Mouse (Mus musculus): ENCODE results near the gene Cdyl2.
A peak's percentile ranks its signal among the peaks of the same experiment; 100 is the strongest.

Gene Cdyl2

DNA sequence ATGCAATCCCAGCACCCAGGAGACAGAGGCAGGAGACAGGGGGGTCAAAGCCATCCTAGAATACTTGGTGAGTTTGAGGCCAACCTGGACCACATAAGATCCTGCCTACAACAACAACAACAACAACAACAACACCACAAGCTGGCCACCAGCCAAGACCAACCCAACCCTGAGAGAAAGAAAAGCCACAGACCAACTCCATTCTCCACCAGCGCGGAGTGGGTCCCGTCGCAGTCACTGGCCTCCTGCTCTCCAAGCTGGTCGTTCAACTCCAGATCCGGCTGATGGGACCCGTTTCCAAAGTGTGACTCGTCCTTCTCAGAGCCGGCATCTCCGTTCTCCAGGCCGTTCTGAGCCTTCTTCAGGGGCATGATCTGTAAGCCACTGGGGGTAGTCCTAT, 109.2 kb downstream of the Cdyl2 start:
- DNase-seq (ENCODE audit: low read depth, low spot score), result no peak

DNA sequence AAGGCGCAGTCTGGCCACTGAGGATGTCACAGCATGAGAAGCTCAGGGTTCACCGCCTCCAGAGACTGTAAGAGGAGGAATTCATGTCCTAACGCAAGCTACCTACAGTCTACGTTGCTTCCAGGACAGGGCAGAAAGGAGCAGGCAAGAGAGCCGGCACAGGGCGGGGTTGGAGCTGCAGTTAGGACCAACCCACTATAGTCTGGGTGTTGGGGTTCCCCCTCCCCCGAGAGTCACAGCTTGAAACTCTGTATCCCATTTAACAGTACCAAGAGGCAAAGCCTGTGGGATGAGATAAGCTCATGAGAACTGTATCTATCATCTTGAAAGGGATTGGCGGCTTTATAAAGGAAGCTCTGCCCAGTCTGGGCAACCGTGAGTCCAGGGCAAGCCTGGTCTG, 110.5 kb downstream of the Cdyl2 start:
- DNase-seq (ENCODE audit: low read depth, low spot score), result no peak

DNA sequence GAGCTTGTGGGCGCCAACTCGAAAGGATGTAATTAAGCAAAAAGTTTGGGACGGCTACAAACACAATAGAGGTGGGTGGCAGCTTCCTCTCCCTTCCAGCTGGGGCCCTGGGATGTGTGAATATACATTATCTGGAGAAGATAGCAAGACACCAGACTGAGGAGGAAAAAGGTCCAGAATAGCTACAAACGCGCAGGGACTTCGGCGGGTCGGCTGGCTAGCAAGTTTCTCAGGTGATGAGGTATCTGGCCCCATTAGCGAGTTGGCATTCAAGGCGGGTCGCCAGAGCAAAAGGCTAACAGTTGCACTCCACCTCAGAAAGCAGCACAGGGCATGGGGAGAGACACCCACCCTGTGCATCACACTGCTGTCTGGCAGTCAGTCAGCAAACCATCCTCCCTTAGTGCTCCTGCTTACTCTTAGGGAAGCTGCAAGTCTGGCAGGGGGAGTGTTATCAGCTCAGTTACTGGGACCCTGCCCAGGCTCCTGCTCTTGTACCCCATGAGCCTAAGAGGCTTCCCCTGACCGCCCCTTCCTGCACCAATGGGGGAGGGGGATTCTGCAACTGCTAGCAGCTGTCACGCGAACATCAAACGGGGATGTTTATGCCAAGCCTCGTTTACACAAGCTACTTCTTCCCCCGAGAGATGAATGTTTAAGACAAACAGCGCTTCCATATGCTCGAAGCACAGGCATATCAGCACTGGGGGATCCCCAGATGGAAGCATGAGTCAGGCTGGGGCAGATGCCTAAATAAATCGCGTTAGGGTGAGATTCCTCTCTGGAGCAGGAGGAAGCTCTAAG, 111.4 kb downstream of the Cdyl2 start:
- no peak for DNase-seq (ENCODE audit: low read depth, low spot score)

DNA sequence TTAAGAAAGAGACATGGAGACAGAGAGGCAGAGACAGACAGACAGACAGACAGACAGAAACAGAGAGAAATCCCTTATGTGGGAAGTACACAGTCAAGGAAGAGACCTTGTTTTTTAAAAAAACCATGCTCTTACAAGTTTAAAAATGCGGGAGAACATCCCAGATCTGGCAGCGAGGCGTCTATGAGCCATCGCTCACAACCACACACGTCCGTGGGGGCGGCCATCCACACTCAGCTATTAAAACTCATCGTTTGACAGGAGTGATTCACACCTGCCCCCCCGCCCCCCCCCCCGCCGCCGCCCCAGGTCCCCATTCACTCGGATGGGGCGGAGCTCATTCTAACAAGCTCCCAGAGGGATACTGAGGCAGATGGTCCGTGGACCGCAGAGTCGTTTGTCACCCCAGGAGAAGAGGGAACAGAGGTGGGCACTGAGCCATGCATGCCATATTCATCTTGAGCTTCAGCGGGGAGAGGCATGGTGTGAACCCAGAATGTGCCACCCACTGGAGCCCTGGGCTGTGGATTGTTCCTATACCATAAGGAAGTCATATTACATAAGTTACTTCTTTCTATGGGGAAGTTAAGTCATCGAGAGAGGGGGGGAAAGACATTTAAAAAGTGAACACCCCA, 113.0 kb downstream of the Cdyl2 start:
- DNase-seq (ENCODE audit: low read depth, low spot score), result no peak

DNA sequence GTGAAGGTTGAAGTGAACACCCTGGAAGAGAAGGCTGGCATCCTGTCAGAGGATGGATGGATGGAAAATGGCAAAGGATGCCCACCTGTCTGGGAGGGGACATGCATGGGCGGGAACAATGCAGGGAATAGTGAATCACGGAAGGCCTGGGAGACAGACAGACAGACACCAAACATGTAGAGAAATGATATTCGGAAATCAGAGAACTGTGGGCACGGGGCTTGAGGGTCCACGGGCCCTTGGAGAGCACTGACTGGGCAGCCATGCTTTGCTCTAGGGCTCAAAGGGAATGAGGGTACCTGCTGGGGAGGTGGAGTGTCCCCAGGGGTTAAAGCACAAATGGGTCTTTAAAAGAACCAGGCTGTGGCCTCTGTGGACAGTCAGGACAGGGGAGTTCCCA, 113.6 kb downstream of the Cdyl2 start:
- DNase-seq (ENCODE audit: low read depth, low spot score), result no peak

DNA sequence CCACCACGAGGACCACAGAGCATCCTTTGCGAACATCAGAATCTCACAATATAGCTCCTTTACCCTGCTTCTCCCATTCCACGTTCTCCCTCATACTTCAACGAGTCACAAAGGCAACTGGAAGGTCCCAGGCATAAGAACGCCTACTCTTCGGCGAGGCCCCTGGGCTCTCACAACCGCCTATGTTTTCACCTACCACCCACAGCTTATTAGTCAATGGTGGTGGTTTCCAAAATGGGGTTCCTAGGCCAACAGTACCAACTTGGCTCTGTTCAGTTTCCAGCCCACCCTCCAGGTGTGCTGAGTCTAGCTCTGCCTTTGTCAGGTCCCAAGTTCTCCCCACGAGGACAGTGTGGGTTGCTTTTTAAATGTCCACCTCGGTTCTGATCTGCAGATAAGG, 114.0 kb downstream of the Cdyl2 start:
- DNase-seq (ENCODE audit: low read depth, low spot score), result no peak

DNA sequence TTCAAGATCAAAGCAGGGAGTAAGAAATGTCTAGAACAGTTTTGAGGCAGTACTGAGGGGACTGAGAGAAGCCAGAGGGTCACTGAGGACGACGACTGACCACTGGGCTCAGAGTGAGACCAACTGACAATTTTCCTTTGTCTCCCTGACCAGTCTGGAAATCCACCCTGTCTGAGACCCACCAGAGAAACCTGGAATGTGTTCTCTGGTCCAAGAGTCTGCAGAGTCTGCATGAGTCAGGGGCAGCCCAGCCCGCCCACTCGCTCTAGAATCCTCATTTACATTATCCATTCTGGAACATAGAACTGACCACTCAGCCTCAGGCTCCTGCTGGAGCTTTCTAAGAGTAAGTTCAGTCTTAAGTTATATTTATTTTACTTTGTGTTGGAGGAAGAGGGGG, 114.9 kb downstream of the Cdyl2 start:
- DNase-seq (ENCODE audit: low read depth, low spot score), result no peak

DNA sequence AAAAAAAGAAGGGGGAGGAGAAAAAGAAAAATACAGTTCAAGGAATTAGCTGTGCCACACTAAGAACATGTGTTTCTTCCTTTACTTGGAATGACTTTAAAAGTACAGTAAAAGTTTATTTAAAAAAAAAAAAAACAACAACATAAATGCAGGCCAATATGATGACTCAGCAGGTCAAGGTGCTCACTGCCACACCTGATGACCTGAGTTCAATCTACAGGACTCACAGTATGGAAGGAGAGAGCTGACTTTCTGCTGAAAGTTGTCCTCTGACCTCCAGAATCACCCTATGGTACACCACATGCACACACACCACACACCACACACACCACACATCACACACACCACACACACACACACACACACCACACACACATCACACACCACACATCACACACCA, 116.4 kb downstream of the Cdyl2 start:
- DNase-seq (ENCODE audit: low read depth, low spot score), result no peak

DNA sequence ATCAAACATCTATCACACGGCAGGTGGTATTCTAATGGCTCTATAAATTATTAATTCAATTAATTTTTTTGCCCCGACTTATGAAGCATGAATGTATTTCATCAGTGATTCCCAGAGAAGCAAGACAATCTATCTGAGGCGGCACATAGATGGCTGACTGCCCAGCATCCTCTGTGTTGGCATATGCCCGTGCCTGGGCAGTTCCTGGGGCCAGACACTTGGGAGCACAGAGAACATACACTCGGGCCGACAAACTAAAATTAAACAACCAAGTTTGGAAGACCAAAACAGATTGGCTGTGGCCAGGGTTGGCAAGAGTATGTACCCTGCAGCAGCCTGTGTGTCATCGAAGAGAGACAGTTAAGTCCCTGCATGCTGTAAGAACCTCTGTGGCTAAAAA, 117.9 kb downstream of the Cdyl2 start:
- no peak for DNase-seq (ENCODE audit: low read depth, low spot score)

DNA sequence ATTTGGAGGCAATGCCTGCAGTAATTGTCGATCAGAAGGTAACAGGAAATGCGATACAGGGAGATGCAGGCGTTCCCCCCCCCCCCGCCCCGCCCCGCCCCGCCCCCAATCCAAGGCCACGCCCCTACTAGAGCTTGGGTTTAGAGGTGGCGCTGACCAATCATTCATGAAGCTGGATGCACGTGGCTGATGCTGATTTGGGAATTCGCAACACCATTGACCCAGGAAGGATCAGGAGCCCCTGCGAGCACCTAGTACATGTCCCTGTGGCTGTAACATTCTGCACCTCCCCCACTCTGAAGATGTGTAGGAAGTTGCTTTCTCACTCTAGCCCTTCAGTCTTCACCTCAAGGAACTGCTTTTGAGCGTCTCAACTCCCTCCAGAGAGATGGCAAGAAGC, 126.6 kb downstream of the Cdyl2 start:
- no peak for DNase-seq (ENCODE audit: low read depth, low spot score)

DNA sequence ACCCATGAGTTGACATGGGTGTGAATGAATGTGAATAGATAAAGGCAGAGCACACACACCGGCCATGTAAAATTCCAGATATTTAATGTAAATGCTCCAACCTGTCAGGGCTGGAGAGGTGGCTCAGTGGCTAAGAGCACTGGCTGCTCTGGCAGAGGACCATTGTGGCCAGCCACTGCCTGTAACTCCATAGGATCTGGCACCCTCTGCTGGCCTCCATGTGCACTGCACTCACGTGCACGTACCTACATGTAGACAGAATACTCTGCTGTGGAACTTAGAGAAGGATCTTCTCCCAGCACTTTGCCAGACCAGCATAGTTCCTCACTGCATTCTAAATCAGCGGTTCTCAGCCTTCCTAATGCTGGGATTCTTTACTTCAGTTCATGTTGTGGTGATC, 130.0 kb downstream of the Cdyl2 start:
- DNase-seq (ENCODE audit: low read depth, low spot score), result no peak

DNA sequence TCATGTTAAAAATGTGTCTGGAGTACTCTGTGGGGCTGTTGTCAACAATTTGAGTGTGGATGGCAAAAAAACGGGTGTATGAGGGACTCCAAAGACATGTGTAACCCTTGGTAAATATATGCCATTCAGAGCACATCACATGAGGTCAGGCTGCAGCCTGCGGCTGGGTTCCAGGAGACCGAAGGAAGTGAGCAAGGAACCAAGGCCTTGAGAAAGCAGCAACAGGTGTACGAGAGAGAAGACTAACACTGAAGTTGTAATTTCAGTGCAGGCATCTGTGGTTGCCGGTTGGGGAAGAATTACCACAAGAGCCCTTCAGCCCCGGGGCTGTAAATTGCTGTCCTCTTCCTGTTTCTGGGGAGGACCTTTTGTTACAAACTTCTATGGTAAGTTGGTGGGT, 133.1 kb downstream of the Cdyl2 start:
- no peak for DNase-seq (ENCODE audit: low read depth, low spot score)

DNA sequence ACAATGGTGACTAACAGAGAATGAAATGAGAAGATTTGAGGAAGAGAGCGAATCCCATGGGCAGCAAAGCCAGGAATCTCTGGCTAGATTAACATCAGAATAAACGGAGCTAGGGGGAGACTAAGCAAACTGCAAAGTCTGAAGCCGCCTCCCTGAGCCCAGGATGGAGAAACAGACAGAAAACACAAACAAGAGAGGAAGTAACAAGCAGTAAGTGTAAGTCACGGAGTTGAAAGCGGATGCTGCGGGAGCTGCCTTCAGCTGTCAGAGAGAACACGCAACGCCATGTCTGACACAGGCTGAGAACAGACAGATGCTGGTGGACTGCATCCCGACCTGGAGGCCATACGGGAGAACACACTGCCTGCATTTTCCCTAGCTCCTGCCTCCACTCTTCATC, 141.6 kb downstream of the Cdyl2 start:
- DNase-seq (ENCODE audit: low read depth, low spot score), result no peak

DNA sequence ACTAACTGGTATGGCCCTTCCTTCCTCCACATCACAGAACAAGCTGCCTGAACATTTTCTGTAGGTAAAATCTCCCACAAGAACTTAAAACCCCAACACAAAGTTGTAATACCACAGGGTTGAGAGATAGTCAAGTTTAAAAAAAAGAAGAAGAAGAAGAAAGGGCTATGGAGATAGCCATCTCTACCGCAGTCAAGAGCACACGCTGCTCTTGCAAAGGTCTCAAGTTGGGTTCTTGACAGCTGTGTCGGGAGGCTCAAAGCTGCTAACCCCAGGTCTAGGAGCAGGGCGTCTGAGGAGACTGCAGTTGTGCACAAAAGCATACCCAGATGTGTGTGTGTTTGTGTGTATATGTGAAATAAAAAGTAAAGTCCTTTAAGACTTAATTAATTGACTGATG, 142.2 kb downstream of the Cdyl2 start:
- no peak for DNase-seq (ENCODE audit: low read depth, low spot score)

DNA sequence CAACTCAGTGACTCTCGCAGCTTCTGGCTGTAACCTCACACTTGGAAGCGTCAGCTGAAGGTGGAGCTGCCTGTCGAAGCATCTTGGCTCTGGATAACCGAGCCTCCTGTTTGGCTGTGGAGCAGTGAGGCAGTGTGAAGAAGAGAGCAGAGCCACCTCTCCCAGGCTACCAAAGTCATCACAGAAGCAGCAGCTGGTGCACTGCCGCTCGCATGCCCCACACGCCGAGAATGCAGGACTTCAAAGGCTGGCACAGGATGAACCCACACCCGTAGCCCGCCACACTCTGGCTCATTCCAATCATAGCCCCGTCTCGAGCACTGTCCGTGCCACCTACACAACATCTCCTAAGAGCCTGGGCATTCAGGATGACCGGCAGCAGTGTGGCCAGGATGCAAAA, 142.7 kb downstream of the Cdyl2 start:
- DNase-seq (ENCODE audit: low read depth, low spot score), result no peak

DNA sequence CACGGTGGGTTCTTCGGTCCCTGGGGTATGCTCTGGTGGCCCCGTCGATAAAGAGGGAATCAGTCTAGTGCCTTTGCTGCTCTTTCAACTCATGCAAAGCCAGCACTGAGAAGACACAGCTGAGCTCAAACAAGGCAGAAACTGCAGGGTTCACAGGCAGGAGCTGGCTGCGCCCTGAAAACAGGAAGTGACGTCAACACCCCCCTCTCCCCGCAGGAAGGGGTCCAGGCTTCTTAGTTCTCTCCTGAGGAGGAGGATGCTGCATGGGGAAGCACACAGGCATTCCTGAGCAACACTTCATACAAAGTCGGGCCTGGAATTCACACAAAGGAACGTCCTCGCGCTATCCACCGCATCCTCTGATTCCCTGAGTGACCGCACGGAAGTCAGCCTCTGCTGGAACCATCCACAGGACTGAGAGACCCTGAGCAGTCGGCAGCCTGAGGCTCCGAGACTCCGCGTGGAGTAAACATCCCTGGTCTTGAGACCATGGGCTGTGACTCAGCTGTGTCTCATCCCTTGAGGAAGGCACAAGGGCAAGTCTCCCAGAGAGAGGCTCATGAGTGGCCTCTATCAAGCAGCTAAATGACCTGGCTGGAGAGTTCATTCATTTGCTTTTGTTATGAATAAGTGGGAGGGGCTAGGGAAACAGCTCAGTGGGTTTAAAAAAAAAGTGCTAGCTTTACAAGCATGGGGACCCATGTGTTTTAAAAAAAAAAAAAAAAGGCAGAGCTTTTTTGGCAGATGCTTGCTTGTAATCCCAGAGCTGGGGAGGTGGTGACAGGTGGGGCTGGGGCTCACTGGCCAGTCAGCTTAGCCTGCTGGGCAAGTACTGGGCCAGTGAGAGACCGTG, 144.9 kb downstream of the Cdyl2 start:
- DNase-seq (ENCODE audit: low read depth, low spot score), result peak; percentile 11

DNA sequence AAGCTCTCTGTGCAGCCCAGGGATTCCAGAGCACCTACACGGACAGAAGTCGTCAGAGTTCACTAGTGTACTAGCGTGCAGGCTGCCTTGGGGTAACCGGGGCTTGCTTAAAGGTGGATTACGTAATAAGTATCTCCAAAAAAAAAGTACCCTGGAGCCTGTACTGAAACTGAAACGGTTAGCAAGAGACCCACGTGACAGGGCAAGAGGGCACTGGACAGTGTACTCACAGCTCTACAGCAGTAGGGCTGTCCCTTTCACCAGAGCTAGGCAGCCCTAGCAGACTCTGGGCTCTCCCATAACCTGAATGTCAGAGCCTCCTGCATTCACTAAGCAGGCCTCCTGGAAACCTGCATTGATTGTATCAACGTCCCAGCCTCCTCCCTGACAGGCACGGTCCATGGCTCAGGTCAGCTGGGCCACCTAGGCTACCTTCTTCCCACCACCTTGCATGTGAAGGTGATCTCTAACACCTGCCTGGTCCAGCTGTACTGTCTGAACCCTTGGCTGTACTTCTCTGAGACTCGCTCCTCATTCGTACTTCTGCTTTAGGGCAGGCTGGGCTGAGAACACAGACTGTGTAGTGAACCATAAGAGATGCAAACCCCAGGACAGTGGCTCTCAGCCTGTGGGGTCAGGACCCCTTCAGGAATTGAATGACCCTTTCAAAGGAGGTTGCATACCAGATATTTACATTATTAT, 151.3 kb downstream of the Cdyl2 start:
- no peak for DNase-seq (ENCODE audit: low read depth, low spot score)

DNA sequence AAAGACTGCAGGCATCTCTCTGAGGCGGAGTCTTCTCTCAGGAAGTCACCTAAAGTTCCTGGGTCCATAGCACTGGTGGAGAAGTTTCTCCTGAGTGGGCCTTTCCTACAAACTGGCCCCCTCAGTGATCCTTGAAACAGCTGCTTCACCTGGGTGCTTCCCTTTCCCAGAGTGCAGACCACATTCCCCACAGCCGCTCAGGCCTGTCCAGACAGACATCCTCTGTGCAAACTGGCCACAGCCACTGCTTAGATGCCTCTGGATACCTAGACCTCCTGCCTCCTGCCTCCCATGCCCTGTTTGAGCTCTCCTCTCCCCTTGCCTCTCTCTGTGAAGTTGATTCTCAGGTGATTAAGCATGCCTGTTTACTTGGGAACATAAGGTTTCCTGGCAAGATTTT, 156.1 kb downstream of the Cdyl2 start:
- DNase-seq (ENCODE audit: low read depth, low spot score), result no peak

DNA sequence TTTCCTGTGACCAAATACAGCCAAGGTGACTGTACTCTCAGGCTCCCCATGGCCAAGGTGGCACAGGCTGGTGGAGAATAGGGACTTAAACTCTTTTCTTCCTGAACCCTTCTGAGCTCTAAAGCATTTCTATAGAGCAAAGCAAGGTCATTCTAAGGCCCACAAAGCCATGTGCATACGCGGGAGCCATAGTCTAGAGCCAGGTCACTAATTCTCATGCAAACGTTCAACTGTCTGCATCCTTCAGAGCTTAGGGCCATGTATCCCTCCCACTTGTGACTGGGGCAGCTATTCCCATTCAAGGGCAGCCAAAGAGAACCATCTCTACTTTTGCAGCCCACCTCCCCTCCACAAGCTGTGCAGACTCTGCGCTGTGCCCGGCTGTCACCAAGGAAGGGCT, 159.7 kb downstream of the Cdyl2 start:
- DNase-seq (ENCODE audit: low read depth, low spot score), result no peak

DNA sequence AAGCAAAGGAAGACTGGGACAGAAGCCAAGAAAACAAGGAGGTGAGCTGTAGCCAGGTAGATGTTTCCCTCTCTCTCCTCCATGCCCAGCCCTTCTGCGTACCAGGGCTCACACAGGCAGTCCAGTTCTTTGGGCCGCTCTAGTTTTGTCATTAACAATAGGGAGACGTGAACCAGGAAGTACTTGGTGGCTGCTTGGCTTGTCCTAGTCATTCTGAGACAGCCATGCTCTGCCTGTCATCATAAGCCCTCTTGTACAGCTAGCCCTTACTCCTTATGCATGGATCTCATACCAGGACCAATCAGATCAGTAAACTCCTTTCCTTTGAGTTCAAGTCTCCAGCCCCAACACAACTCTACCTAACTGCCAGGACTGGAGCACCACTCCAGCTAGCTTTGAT, 180.0 kb downstream of the Cdyl2 start:
- no peak for DNase-seq (ENCODE audit: low read depth, low spot score)

DNA sequence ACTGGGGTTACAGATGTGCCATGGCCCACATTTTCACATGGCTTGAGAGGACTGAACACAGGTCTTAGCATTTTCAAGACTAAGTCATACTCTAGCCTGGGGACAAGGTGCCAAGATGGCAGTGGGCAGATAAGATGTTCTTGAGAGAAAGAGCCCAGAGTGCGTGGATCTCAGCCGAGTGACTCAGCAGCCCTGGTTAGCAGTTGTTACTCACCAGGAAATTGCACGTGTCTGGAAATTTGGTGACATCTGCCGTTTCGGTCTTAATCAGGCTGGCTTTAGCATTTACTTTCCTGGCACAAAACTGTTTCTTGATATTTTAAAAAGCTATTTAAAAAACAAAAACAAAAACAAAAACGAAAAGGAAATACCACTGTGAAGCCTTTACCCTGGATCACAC, 180.5 kb downstream of the Cdyl2 start:
- DNase-seq (ENCODE audit: low read depth, low spot score), result no peak

DNA sequence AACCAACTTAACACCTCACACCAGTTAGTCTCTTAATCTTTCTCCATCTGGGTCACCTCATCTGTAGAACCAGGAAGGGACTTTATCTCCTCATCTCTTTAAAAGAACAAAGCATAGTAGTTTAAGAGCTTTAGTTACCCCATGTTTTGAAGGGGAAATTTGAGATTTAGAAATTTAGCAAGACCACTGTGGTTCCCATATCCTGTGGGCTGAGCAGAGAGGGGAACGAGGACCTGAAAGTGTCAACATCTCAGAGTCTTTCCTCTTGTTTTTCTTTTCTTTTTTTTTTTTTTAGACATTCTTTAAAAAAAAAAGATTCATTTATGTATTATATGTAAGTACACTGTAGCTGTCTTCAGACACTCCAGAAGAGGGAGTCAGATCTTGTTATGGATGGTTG, 189.4 kb downstream of the Cdyl2 start:
- DNase-seq (ENCODE audit: low read depth, low spot score), result no peak
